Mouse (Mus musculus) T-helper 2 cell (primary cell): ENCODE measurements around the gene Prkcz.

Experiments
- in situ Hi-C: fragments of 300-600 bp; cut with MboI, MseI; formaldehyde crosslinking; loops from one replicate; pipeline ENCODE4 v1.15.1; 2025; ENCODE audit warnings: high pct_unique_total_duplicates

Gene Prkcz

DNA sequence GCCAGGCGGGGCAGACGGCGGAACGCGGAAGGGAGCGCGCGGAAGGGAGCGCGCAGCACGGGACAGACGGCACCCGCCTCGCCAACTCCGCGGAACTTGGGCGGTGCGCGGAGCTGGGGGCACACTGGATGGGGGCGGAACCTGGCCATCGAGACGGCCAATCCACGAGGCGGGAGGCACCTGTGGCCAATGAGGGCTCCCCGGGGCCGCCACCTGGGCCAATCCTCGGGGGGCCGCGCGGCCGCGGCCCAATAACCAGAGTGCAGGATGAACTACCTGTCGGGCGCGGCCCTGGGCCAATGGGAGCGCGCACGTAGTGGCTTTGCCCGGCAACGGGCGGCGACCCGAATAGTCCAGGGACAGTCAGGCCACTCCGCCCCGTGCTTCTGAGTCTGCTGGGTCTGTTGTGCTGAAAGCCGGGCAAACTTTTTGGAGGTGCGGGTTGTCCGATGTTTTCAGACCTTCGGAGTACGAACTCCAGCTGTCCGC is at the start of gene Prkcz:
Gene Prkcz, minus strand, starts transcription at position 59 of the 489 bp plus-strand sequence.
- in situ Hi-C loops: no loop called here

GRCm38 (mm10) chr4:155409058-155409776 is 48.1 kb upstream of the Prkcz start, which contains the start of gene Cfap74:
TSS of gene Cfap74 (plus strand) at chr4:155409190.
- in situ Hi-C loops: no loop called here

GRCm38 (mm10) chr4:155408695-155409057 is 47.5 kb upstream of the Prkcz start:
- in situ Hi-C loops: no loop called here

GRCm38 (mm10) chr4:155402489-155402888 is 41.3 kb upstream of the Prkcz start:
- in situ Hi-C loops: no loop called here

DNA sequence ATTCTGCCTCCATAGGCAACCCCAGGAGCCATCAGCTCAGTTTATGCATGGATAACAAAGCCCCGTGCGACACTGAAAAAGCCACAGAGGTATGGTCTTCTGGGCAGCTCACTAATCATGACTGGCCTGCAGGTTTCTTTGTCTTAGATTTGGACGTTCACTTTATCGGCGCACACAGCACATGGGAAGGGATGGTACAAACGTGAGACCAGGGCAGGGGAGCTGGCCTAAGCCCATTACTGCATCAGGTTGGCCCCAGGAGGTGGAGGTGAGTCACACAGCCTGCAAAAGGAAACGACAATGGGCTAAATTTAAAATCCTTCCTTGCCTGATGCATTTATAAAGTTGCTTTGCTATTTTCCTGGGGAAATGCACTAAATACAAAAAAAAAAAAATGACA is 40.0 kb upstream of the Prkcz start:
- in situ Hi-C loops: no loop called here

DNA sequence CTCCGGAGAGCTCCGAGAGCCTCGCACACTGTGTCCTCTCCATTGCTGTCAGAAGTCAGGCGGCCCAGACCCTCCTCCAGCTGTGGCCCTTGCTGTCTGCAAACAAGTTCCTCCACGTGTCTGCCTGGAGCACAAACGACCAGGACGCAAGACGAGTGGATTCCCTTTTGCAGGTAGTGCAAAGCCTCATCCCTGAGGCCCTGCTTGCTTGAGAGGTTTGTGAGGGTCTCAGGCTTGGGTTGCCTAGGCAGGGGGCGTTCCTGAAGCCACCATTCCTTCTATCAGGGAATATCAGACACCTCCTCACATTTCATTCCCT is 37.0 kb upstream of the Prkcz start:
- in situ Hi-C loops: no loop called here

DNA sequence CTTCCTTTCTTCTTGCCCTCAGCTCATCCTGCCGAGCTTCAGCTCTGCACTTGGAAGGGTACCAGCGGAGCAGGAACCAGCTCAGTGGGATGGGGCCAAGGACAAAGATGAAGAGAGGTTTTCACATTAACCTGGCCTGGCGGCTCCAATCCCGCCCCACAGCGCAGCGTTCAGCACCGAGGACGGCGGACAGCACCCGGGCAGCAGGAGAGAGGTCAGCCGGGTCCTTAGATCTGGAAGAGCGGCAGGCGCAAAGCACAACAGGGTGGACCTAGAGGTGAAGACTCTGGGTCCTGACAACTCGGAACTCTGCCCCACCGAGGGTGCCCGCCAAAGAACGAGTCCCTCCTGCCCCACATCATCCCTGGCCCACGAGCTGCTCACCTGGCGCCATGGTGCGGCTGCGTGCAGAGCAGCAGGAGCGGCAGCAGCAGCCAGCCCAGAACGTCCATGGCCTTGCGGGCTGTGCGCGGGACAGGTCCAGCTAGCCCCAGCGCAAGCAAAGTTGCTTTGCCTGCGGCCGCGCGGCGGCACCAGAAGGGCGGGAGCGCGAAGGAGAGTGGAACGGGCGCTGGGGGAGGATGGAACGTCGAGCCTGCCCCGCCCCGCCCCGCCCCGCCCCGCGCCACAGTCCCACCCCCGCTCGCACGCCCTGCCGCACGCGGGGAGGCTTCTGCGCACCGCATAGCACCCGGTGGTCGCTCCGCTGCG is 36.5 kb upstream of the Prkcz start, which contains the start of gene Gabrd:
Gene Gabrd, minus strand, starts transcription at position 602 of the 711 bp plus-strand sequence.
- in situ Hi-C loops: no loop called here

DNA sequence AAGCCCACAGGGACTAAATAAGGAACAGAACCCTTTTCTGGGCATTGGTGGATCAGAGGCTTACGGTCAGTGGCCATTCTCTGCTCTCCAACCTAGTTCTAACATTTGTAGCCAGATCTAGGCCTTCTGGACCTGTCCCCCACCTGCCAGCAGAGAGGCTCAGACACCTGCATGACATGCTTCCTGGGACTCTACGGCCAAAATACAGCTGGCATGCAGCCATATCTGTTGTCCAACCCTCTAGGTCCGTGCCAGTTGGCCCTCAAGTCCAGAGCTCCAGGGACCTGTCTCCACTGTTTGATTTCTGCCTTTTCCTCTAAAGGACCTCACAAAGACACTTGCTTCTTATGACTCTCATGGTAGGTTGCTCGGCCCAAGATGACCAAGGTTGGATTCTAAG is 35.6 kb upstream of the Prkcz start:
- in situ Hi-C loops: no loop called here

- in situ Hi-C loops: no loop called here
These were observed 34.3 kb upstream of the Prkcz start for GRCm38 (mm10) chr4:155395471-155395870.

DNA sequence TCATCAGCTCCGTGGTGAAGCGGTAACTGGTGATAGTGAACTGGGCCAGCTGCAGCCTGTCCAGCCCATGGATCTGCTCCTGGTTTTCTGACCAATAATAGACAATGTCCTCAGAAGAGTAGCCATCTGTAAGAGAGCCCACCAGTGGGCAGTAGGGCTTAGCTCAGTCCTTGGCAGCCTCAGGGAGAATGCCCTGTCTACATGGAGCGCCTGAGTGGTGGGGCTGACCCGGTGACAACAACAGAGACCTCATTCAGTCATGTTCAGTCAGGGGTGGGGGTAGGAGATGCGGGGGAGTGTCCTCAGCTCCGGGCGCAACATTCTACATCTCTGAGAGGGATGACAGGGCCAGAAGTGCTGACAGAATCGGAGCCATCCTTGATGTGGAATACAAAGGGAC is 26.0 kb upstream of the Prkcz start:
- in situ Hi-C loops: no loop called here

- in situ Hi-C loops: no loop called here
These were observed 22.2 kb upstream of the Prkcz start for GRCm38 (mm10) chr4:155383326-155383725.

DNA sequence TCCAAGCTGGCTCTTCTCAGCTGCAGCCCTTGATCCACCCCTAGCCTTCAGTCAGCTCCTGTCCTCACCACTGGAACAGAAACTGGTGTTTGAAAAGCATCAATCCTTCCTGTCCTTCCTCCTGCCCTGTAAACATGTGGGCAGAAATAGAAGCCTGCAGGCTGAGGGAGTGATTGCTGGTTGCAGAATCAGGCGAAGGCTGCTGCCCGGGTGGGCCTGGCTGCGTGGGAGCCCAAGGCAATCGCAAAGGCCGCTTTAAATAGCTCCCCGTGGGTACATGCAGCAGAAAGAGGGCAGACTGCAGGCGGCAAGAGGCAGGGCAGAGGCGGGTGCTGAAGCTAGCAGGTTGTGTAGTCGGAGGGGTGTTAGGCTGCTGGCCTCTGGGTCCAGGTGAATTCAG is 21.6 kb upstream of the Prkcz start:
- in situ Hi-C loops: no loop called here

DNA sequence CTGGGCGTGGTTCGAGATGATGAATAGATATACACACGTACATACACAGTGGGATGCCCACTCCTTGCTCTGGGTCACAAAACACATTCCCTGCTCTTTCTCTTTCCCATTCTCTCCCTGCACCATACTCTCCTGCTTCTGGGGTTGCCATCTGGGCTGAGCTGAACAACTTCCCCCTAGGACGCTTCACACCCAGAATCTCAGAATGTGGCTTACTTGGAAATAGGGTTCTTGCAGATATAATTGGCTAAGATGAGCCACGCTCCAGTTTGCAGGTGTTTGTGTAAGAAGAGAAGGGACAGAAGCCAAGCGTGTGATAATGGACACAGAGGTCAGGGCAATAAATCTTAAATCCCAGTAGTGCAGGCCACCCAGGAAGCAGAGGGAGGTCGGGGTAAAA is 20.8 kb upstream of the Prkcz start:
- in situ Hi-C loops: no loop called here

DNA sequence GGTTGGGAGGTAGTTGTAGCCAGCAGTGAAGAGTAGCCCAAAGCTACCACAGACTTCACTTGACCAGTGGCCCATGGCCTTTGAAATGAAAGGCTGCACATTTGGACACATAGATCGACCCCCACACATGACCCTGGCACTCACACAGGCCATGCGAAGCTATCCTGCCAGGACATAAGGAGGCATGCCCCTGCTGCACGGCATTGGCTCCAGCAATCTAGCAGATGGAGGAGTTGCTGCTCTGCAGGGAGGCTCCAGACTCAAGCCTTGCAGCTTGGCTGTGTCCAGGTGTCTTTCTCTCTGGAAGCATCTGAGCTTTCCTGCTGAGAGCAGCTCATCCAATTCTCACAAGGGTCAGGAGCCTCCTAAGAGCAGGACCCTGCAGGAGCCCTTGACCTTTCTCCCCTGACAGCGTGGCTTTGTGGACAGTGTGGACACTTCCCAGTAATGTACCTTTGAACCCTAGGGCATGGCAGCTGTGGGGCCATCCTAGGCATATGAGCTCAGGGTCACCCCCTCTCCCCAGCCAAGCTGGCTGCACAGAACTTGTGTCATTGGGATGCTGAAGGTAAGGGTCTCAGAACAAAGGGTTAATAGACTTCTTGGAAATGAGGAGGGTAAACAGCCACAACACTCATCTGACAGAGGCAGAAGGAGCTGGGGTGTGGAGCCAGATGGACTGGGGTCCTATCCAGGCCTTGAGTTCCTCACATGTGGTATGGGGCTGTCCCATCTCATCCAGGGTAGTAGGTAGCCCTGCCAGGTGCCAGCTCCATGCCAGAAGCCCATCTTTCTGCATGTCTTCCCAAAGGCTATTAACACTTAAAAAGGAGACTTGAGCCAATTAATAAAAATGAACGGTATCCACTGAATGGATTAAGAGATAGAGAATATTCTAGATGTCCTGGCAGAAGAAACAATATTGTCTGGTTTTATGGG is 10.9 kb upstream of the Prkcz start:
- in situ Hi-C loops: no loop called here

- in situ Hi-C loops: no loop called here
These were observed 9.9 kb upstream of the Prkcz start for GRCm38 (mm10) chr4:155370737-155371715.

GRCm38 (mm10) chr4:155368684-155369083 is 7.5 kb upstream of the Prkcz start:
- in situ Hi-C loops: no loop called here

DNA sequence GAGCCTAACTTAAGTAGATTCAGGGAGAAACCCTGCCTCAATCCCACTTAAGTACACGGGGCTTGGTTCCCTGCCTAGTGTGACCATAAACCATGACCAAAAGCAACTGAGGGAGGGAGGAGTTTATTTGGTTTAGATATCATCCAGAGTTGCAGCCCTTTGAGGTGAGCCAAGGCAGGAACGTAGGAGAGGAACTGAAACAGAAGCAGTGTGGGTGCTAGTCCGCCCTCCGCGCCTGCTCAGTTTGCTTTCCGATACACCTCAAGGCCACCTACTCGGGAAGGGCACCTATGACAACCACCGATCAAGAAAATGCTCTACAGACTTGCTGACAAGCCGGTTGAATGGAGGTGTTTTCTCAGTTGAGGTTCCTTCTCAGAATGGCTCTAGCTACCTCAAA is 6.6 kb upstream of the Prkcz start:
- in situ Hi-C loops: no loop called here

DNA sequence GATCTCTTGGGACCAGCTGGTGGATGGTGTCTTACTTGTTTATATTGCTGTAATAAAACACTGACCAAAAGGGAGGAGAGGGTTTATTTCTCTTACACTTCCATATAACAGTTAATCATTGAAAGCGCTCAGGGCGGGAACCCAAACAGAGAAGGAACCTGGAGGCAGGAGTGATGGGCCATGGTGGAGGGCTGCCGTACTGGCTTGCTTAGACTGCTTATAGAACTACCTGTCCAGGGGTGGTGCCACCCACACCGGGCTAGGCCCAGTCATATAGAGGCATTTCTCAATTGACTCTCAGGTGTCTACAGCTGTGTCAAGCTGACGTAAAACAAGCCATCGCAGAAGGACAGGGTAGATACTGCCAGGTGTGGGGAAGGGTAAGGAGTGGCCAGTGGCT is 5.6 kb upstream of the Prkcz start:
- in situ Hi-C loops: no loop called here

GRCm38 (mm10) chr4:155362443-155362842 is 1.3 kb upstream of the Prkcz start:
- in situ Hi-C loops: no loop called here

- in situ Hi-C loops: no loop called here
These were observed 305 bp downstream of the Prkcz start for GRCm38 (mm10) chr4:155360856-155361255.
